Mouse (Mus musculus) hindbrain, embryonic 16.5 days (tissue): ENCODE data around the gene Podnl1. TPM values are rescaled to one million over a fixed set of nuclear protein-coding genes. Genes with fewer than 3 reads are reported as not detected.

ENCODE experiments used
- ATAC-seq: fragments of 200-750 bp; cut with Nextera tagmentation; 2 replicates; pipeline ENCODE4 v1.8.0; 2017; ENCODE audit warnings: moderate TSS enrichment, moderate library complexity
- H3K27ac ChIP-seq: fragments of 300-500 bp; sonication (generic); 2 replicates; pipeline ENCODE4 v1.5.1; 2014; ENCODE audit warnings: low read depth, mild to moderate bottlenecking, control low read depth, low read length, moderate library complexity
- H3K27me3 ChIP-seq: fragments of 300-500 bp; sonication (generic); replicated peaks from 2 replicates; pipeline ENCODE4 v1.6.1; 2014; ENCODE audit warnings: low read length; ENCODE audit not compliant: control insufficient read depth, insufficient read depth
- H3K36me3 ChIP-seq: fragments of 300-500 bp; sonication (generic); 2 replicates; pipeline ENCODE4 v1.6.1; 2014; ENCODE audit warnings: mild to moderate bottlenecking, low read length, moderate library complexity, mixed read lengths; ENCODE audit not compliant: control insufficient read depth, insufficient read depth
- H3K4me1 ChIP-seq: fragments of 300-500 bp; sonication (generic); 2 replicates; pipeline ENCODE4 v1.6.1; 2014; ENCODE audit warnings: low read depth, low read length; ENCODE audit not compliant: control insufficient read depth, insufficient read depth
- H3K4me2 ChIP-seq: fragments of 300-500 bp; sonication (generic); 2 replicates; pipeline ENCODE4 v1.6.1; 2014; ENCODE audit warnings: mild to moderate bottlenecking, low read length, control low read depth, moderate library complexity
- H3K4me3 ChIP-seq: fragments of 300-500 bp; sonication (generic); 2 replicates; pipeline ENCODE4 v1.5.1; 2014; ENCODE audit warnings: mild to moderate bottlenecking, low read length, control low read depth, moderate library complexity
- H3K9ac ChIP-seq: fragments of 300-500 bp; sonication (generic); 2 replicates; pipeline ENCODE4 v1.6.1; 2014; ENCODE audit warnings: low read depth, mild to moderate bottlenecking, control low read depth, low read length, moderate library complexity
- H3K9me3 ChIP-seq: fragments of 300-500 bp; sonication (generic); 2 replicates; pipeline ENCODE4 v1.6.1; 2014; ENCODE audit warnings: mild to moderate bottlenecking, low read length, moderate library complexity; ENCODE audit not compliant: control insufficient read depth
- WGBS: fragments of 180-500 bp; shearing (Covaris S2); extraction: QIAGEN DNeasy Blood & Tissue Kit; methylation state at CpG from one replicate; pipeline ENCODE4 v1.1.7; 2014; 5-methylcytosine and 5-hydroxymethylcytosine counted together
- polyA plus RNA-seq: library from polyadenylated mRNA; unstranded; fragments of >200 nt; fragmentation: Nextera tagmentation; extraction: Ambion mirVana; gene quantifications from 2 replicates; pipeline ENCODE4 v1.2.1, GENCODE M21; 2015

Gene Podnl1
- polyA plus RNA-seq, 1 experiment from 2014 or later = 0.55 TPM

- H3K27ac ChIP-seq = no peak overlapping the region
- H3K9ac ChIP-seq = no peak overlapping the region
- H3K36me3 ChIP-seq = peaks cover 38% of the 10 kb centered on the region
- no peak overlapping the region for H3K4me2 ChIP-seq
- no peak for ATAC-seq
- no peak overlapping the region for H3K4me3 ChIP-seq
- no peaks in the 10 kb centered on the region for H3K9me3 ChIP-seq
- 91% methylated on average over 8 of the region's 8 CpGs for WGBS
- no peaks in the 10 kb centered on the region for H3K27me3 ChIP-seq
- H3K4me1 ChIP-seq = no peaks in the 10 kb centered on the region
Measured at GRCm38 (mm10) chr8:84090585-84090984, 35.2 kb upstream of the Podnl1 start.

- H3K36me3 ChIP-seq = peaks cover 58% of the 10 kb centered on the region
- WGBS = 65% methylated on average over 8 of the region's 8 CpGs
Measured at GRCm38 (mm10) chr8:84096061-84096460, 29.7 kb upstream of the Podnl1 start.

GRCm38 (mm10) chr8:84098376-84098775, 27.4 kb upstream of the Podnl1 start:
- ATAC-seq = no peak
- H3K4me3 ChIP-seq = no peak overlapping the region

More at GRCm38 (mm10) chr8:84096061-84096460, 29.7 kb upstream of the Podnl1 start:
- Histone ChIP-seq H3K9me3 (no peaks in the 10 kb centered on the region), H3K4me3 (no peak overlapping the region), H3K27me3 (no peaks in the 10 kb centered on the region), H3K4me2 (no peak overlapping the region), H3K27ac (no peak overlapping the region), H3K9ac (no peak overlapping the region), H3K4me1 (no peaks in the 10 kb centered on the region)
- ATAC-seq = no peak

GRCm38 (mm10) chr8:84101476-84102270, 24.1 kb upstream of the Podnl1 start:
- Histone ChIP-seq H3K4me3 (no peak overlapping the region), H3K36me3 (peaks cover 24% of the 10 kb centered on the region), H3K4me1 (peaks cover 27% of the 10 kb centered on the region), H3K27ac (no peak overlapping the region), H3K4me2 (no peak overlapping the region), H3K9ac (0 out of 2 replicates have a peak overlapping the region, but pooled peaks have one; percentile 5), H3K27me3 (no peaks in the 10 kb centered on the region), H3K9me3 (no peaks in the 10 kb centered on the region)
- ATAC-seq = no peak
- WGBS = 90% methylated on average over 25 of the region's 25 CpGs

More at GRCm38 (mm10) chr8:84098376-84098775, 27.4 kb upstream of the Podnl1 start:
- H3K36me3 ChIP-seq = peaks cover 52% of the 10 kb centered on the region
- no peak overlapping the region for H3K9ac ChIP-seq
- no peaks in the 10 kb centered on the region for H3K9me3 ChIP-seq
- H3K4me1 ChIP-seq = peaks cover 17% of the 10 kb centered on the region
- WGBS = 94% methylated on average over 7 of the region's 7 CpGs
- no peak overlapping the region for H3K27ac ChIP-seq
- no peaks in the 10 kb centered on the region for H3K27me3 ChIP-seq
- no peak overlapping the region for H3K4me2 ChIP-seq

- peak overlapping the region; percentile 85 for H3K4me2 ChIP-seq
- H3K9me3 ChIP-seq = no peaks in the 10 kb centered on the region
- H3K4me1 ChIP-seq = peaks cover 27% of the 10 kb centered on the region
Measured at GRCm38 (mm10) chr8:84103601-84104000, 22.2 kb upstream of the Podnl1 start.

GRCm38 (mm10) chr8:84104221-84104620, 21.6 kb upstream of the Podnl1 start:
- ATAC-seq = peak; percentile 75
- WGBS = under 1% methylated on average over 18 of the region's 29 CpGs
- Histone ChIP-seq H3K9me3 (no peaks in the 10 kb centered on the region), H3K27ac (peak overlapping the region; percentile 97), H3K36me3 (peaks cover 4% of the 10 kb centered on the region; the same call in 1 of the 2 replicates), H3K4me1 (peaks cover 27% of the 10 kb centered on the region), H3K4me3 (peak overlapping the region; percentile 65), H3K27me3 (no peaks in the 10 kb centered on the region), H3K4me2 (peak overlapping the region; percentile 85), H3K9ac (peak overlapping the region; percentile 86)

More at GRCm38 (mm10) chr8:84103601-84104000, 22.2 kb upstream of the Podnl1 start:
- H3K4me3 ChIP-seq = peak overlapping the region; percentile 65
- no peaks in the 10 kb centered on the region for H3K27me3 ChIP-seq
- H3K9ac ChIP-seq = peak overlapping the region; percentile 86
- ATAC-seq = no peak
- peaks cover 5% of the 10 kb centered on the region for H3K36me3 ChIP-seq
- peak overlapping the region; percentile 97 for H3K27ac ChIP-seq
- 28% methylated on average over 3 of the region's 3 CpGs for WGBS

GRCm38 (mm10) chr8:84104697-84105609, 20.8 kb upstream of the Podnl1 start, which contains the start of gene Dcaf15:
TSS of gene Dcaf15 (minus strand) at chr8:84104768.
- no peaks in the 10 kb centered on the region for H3K27me3 ChIP-seq
- peaks cover 4% of the 10 kb centered on the region; the same call in 1 of the 2 replicates for H3K36me3 ChIP-seq
- no peaks in the 10 kb centered on the region for H3K9me3 ChIP-seq
- H3K9ac ChIP-seq = peak within 1 kb of the TSS; percentile 86
- peak within 1 kb of the TSS; percentile 97 for H3K27ac ChIP-seq
- H3K4me1 ChIP-seq = peaks cover 27% of the 10 kb centered on the region
- WGBS = 5% methylated on average over 42 of the region's 42 CpGs
- H3K4me2 ChIP-seq = peak within 1 kb of the TSS; percentile 85
- ATAC-seq = peak; percentile 97
- peak within 1 kb of the TSS; percentile 65 for H3K4me3 ChIP-seq

GRCm38 (mm10) chr8:84105676-84106075, 20.1 kb upstream of the Podnl1 start:
- WGBS = 87% methylated on average over 2 of the region's 2 CpGs
- H3K4me2 ChIP-seq = no peak overlapping the region; the same call in 1 of the 2 replicates
- peaks cover 27% of the 10 kb centered on the region for H3K4me1 ChIP-seq
- H3K27ac ChIP-seq = no peak overlapping the region; the same call in 1 of the 2 replicates
- H3K36me3 ChIP-seq = peaks cover 4% of the 10 kb centered on the region; the same call in 1 of the 2 replicates
- H3K4me3 ChIP-seq = no peak overlapping the region
- ATAC-seq = no peak
- H3K9me3 ChIP-seq = no peaks in the 10 kb centered on the region
- no peak overlapping the region for H3K9ac ChIP-seq
- no peaks in the 10 kb centered on the region for H3K27me3 ChIP-seq
